In genomic region chr17:40731296-40731695, GRCm38 (mm10) we compare ENCODE assay signal across 25 mouse cellular contexts. TPM values are rescaled to one million over a fixed set of nuclear protein-coding genes. Genes with fewer than 3 reads are reported as not detected.
"Had no signal": no experiment of that assay in that cellular context is flagged by ENCODE, and none has a peak within 500 bp of the region (broad histone marks: within the 10 kb centered on the region; RNA-seq: fewer than 3 reads in every experiment).

No protein-coding gene starts in this region.

- H3K4me1 ChIP-seq: megakaryocyte, embryonic 14.5 days had no signal

- H3K4me3 ChIP-seq: limb, embryonic 15.5 days; megakaryocyte, embryonic 14.5 days had no signal

- H3K4me2 ChIP-seq: limb, embryonic 15.5 days; liver, embryonic 11.5 days; lung, embryonic 14.5 days; midbrain, embryonic 11.5 days had no signal

- H3K9me3 ChIP-seq: limb, embryonic 15.5 days; megakaryocyte, embryonic 14.5 days had no signal

- H3K27me3 ChIP-seq: limb, embryonic 15.5 days; megakaryocyte, embryonic 14.5 days had no signal

- DNase-seq: kidney, adult 11 months; kidney, adult 8-10 months; kidney, postnatal 14 days; kidney, postnatal 4 days; liver, postnatal 0 days; lung, embryonic 14.5 days; lung, postnatal 36 days; midbrain, embryonic 14.5 days; thymus, adult 18-20 months; thymus, postnatal 14 days; thymus, postnatal 4 days had no signal

- H3K9ac ChIP-seq: limb, embryonic 15.5 days; liver, embryonic 14.5 days; liver, postnatal 0 days; lung, embryonic 14.5 days had no signal

- ATAC-seq: liver, postnatal 0 days; lung, postnatal 0 days had no signal

- H3K36me3 ChIP-seq: limb, embryonic 15.5 days had no signal

- H3K27ac ChIP-seq: limb, embryonic 15.5 days; liver, embryonic 14.5 days had no signal

RNA-seq across cellular contexts. Expression of gene Esp1, which starts 4.4 kb away (rescaled TPM):
- polyA plus RNA-seq: kidney, embryonic 16.5 days; limb, embryonic 15.5 days; liver, embryonic 11.5 days; liver, embryonic 14.5 days; liver, postnatal 0 days; lung, embryonic 14.5 days; lung, postnatal 0 days; midbrain, embryonic 11.5 days; midbrain, embryonic 14.5 days; midbrain, postnatal 0 days; neural tube, embryonic 11.5 days; neural tube, embryonic 14.5 days; small intestine, adult 2 months; spleen, adult 2 months; stomach, embryonic 16.5 days; testis, adult 2 months had no signal
